Mouse (Mus musculus) cerebellum, adult 8-10 months (tissue): Measurements from ENCODE around the gene Pla2g2d.

Source experiments
- DNase-seq: peaks from one replicate; pipeline ENCODE4 v3.0.0; 2022

Gene Pla2g2d

GRCm38 (mm10) chr4:138775435-138775834, at the start of gene Pla2g2d:
Gene Pla2g2d (plus strand): TSS chr4:138775735.
- DNase-seq, result no peak

- DNase-seq, result no peak
Observed at GRCm38 (mm10) chr4:138725751-138726150, 49.8 kb upstream of the Pla2g2d start.

- DNase-seq, result no peak
Observed at GRCm38 (mm10) chr4:138729018-138729703, 46.4 kb upstream of the Pla2g2d start.

GRCm38 (mm10) chr4:138734105-138734504, 41.4 kb upstream of the Pla2g2d start:
- no peak for DNase-seq

GRCm38 (mm10) chr4:138734863-138735262, 40.7 kb upstream of the Pla2g2d start:
- DNase-seq, result no peak

GRCm38 (mm10) chr4:138737031-138737430, 38.5 kb upstream of the Pla2g2d start, which contains the start of gene Ubxn10:
Gene Ubxn10 (minus strand): TSS chr4:138737167.
- no peak for DNase-seq

GRCm38 (mm10) chr4:138739136-138739851, 36.2 kb upstream of the Pla2g2d start:
- no peak for DNase-seq

GRCm38 (mm10) chr4:138745884-138746283, 29.7 kb upstream of the Pla2g2d start:
- DNase-seq, result no peak

GRCm38 (mm10) chr4:138746866-138747265, 28.7 kb upstream of the Pla2g2d start:
- no peak for DNase-seq

GRCm38 (mm10) chr4:138747851-138748250, 27.7 kb upstream of the Pla2g2d start:
- no peak for DNase-seq

- peak; percentile 53 for DNase-seq
Observed at GRCm38 (mm10) chr4:138748369-138749072, 27.0 kb upstream of the Pla2g2d start.

GRCm38 (mm10) chr4:138752603-138753002, 22.9 kb upstream of the Pla2g2d start:
- DNase-seq, result no peak

GRCm38 (mm10) chr4:138753608-138754007, 21.9 kb upstream of the Pla2g2d start:
- DNase-seq, result no peak

- no peak for DNase-seq
Observed at GRCm38 (mm10) chr4:138754432-138754831, 21.1 kb upstream of the Pla2g2d start.

- no peak for DNase-seq
Observed at GRCm38 (mm10) chr4:138755439-138755838, 20.1 kb upstream of the Pla2g2d start.

GRCm38 (mm10) chr4:138755983-138756382, 19.6 kb upstream of the Pla2g2d start:
- no peak for DNase-seq

- no peak for DNase-seq
Observed at GRCm38 (mm10) chr4:138757416-138757815, 18.1 kb upstream of the Pla2g2d start, which contains the start of gene Pla2g2f. Gene Pla2g2f (minus strand): TSS chr4:138757626.

- no peak for DNase-seq
Observed at GRCm38 (mm10) chr4:138762266-138762665, 13.3 kb upstream of the Pla2g2d start.

GRCm38 (mm10) chr4:138771970-138772369, 3.6 kb upstream of the Pla2g2d start:
- no peak for DNase-seq

GRCm38 (mm10) chr4:138772386-138772785, 3.1 kb upstream of the Pla2g2d start:
- no peak for DNase-seq

GRCm38 (mm10) chr4:138777417-138778407, 2.2 kb downstream of the Pla2g2d start:
- DNase-seq, result no peak

GRCm38 (mm10) chr4:138780300-138780699, 4.8 kb downstream of the Pla2g2d start:
- DNase-seq, result no peak
